Mouse (Mus musculus) forebrain, embryonic 13.5 days (tissue): ENCODE measurements around the gene Epp13. TPM values are rescaled to one million over a fixed set of nuclear protein-coding genes. Genes with fewer than 3 reads are reported as not detected.
"Not testable (repeated sequence)": the region's sequence is repeated elsewhere in the genome, so short reads cannot be mapped to it uniquely, and the experiment has no call there.

Source experiments
- ATAC-seq: fragments of 200-750 bp; cut with Nextera tagmentation; 2 replicates; pipeline ENCODE4 v1.8.0; 2017
- H3K27ac ChIP-seq: fragments of 300-500 bp; sonication (generic); 2 replicates; pipeline ENCODE4 v1.5.1; 2015; ENCODE audit warnings: inconsistent platforms, mild to moderate bottlenecking, moderate library complexity
- H3K27me3 ChIP-seq: fragments of 300-500 bp; sonication (generic); 2 replicates; pipeline ENCODE4 v1.6.1; 2015; ENCODE audit warnings: mild to moderate bottlenecking, inconsistent platforms
- H3K36me3 ChIP-seq: fragments of 300-500 bp; sonication (generic); 2 replicates; pipeline ENCODE4 v1.6.1; 2015; ENCODE audit warnings: mild to moderate bottlenecking, inconsistent platforms; ENCODE audit not compliant: poor library complexity, severe bottlenecking
- H3K4me1 ChIP-seq: fragments of 300-500 bp; sonication (generic); 2 replicates; pipeline ENCODE4 v1.6.1; 2015; ENCODE audit warnings: inconsistent platforms
- H3K4me2 ChIP-seq: fragments of 300-500 bp; sonication (generic); 2 replicates; pipeline ENCODE4 v1.6.1; 2015; ENCODE audit warnings: inconsistent platforms, mild to moderate bottlenecking, moderate library complexity
- H3K4me3 ChIP-seq: fragments of 300-500 bp; sonication (generic); 2 replicates; pipeline ENCODE4 v1.5.1; 2015; ENCODE audit warnings: mild to moderate bottlenecking, inconsistent platforms
- H3K9ac ChIP-seq: fragments of 300-500 bp; sonication (generic); 2 replicates; pipeline ENCODE4 v1.6.1; 2015; ENCODE audit warnings: mild to moderate bottlenecking, inconsistent platforms
- H3K9me3 ChIP-seq: fragments of 300-500 bp; sonication (generic); replicated peaks from 2 replicates; pipeline ENCODE4 v1.6.1; 2016; ENCODE audit warnings: inconsistent platforms
- WGBS: fragments of 180-500 bp; shearing (Covaris S2); methylation state at CpG from one replicate; pipeline ENCODE4 v1.1.7; 2015; 5-methylcytosine and 5-hydroxymethylcytosine counted together
- polyA plus RNA-seq: library from polyadenylated mRNA; unstranded; fragments of >200 nt; fragmentation: Nextera tagmentation; extraction: Ambion mirVana; gene quantifications from 2 replicates; pipeline ENCODE4 v1.2.1, GENCODE M21; 2015

Epp13 gene
- polyA plus RNA-seq, 1 experiment from 2014 or later, result not detected

- no peak for ATAC-seq
- no peak overlapping the region for H3K27ac ChIP-seq
- no peak overlapping the region for H3K9ac ChIP-seq
- no peaks in the 10 kb centered on the region for H3K9me3 ChIP-seq
- no peak overlapping the region for H3K4me2 ChIP-seq
- WGBS, result 36% methylated on average over 16 of the region's 16 CpGs
- H3K27me3 ChIP-seq, result no peaks in the 10 kb centered on the region
- no peaks in the 10 kb centered on the region for H3K36me3 ChIP-seq
- no peak overlapping the region for H3K4me3 ChIP-seq
- H3K4me1 ChIP-seq, result no peaks in the 10 kb centered on the region
Measured at GRCm38 (mm10) chr7:6258232-6259220, 6.0 kb downstream of the Epp13 start.

- not testable (repeated sequence) for H3K4me2 ChIP-seq, H3K4me3 ChIP-seq, H3K27me3 ChIP-seq, H3K27ac ChIP-seq, ATAC-seq, H3K9ac ChIP-seq, H3K9me3 ChIP-seq, H3K4me1 ChIP-seq, H3K36me3 ChIP-seq
- 39% methylated on average over 2 of the region's 2 CpGs for WGBS
Measured at GRCm38 (mm10) chr7:6260004-6260403, 7.5 kb downstream of the Epp13 start.

GRCm38 (mm10) chr7:6262120-6262519 is 9.6 kb downstream of the Epp13 start:
- Histone ChIP-seq H3K9ac (no peak overlapping the region), H3K9me3 (no peaks in the 10 kb centered on the region), H3K4me3 (no peak overlapping the region), H3K4me2 (no peak overlapping the region), H3K36me3 (no peaks in the 10 kb centered on the region), H3K27me3 (no peaks in the 10 kb centered on the region), H3K27ac (no peak overlapping the region), H3K4me1 (no peaks in the 10 kb centered on the region)
- WGBS, result 92% methylated on average over 3 of the region's 3 CpGs
- ATAC-seq, result no peak

- Histone ChIP-seq H3K4me3 (no peak overlapping the region), H3K4me1 (no peaks in the 10 kb centered on the region), H3K4me2 (no peak overlapping the region), H3K9me3 (no peaks in the 10 kb centered on the region), H3K36me3 (no peaks in the 10 kb centered on the region), H3K9ac (no peak overlapping the region), H3K27ac (no peak overlapping the region), H3K27me3 (no peaks in the 10 kb centered on the region)
- no peak for ATAC-seq
- 83% methylated on average over 4 of the region's 4 CpGs for WGBS
Measured at GRCm38 (mm10) chr7:6262984-6263383, 10.5 kb downstream of the Epp13 start.

GRCm38 (mm10) chr7:6265695-6266094 is 13.2 kb downstream of the Epp13 start:
- no peaks in the 10 kb centered on the region for H3K9me3 ChIP-seq
- no peak overlapping the region for H3K27ac ChIP-seq
- H3K27me3 ChIP-seq, result no peaks in the 10 kb centered on the region
- no peaks in the 10 kb centered on the region for H3K4me1 ChIP-seq
- ATAC-seq, result no peak
- no peaks in the 10 kb centered on the region for H3K36me3 ChIP-seq
- no peak overlapping the region for H3K9ac ChIP-seq
- H3K4me2 ChIP-seq, result no peak overlapping the region
- WGBS, result 60% methylated on average over 8 of the region's 8 CpGs
- no peak overlapping the region for H3K4me3 ChIP-seq

GRCm38 (mm10) chr7:6277906-6278305 is 25.4 kb downstream of the Epp13 start:
- Histone ChIP-seq H3K36me3 (no peaks in the 10 kb centered on the region), H3K4me1 (no peaks in the 10 kb centered on the region), H3K4me2 (no peak overlapping the region), H3K9me3 (no peaks in the 10 kb centered on the region), H3K27me3 (no peaks in the 10 kb centered on the region), H3K4me3 (no peak overlapping the region), H3K27ac (no peak overlapping the region), H3K9ac (no peak overlapping the region)
- 54% methylated on average over 3 of the region's 3 CpGs for WGBS
- no peak for ATAC-seq

- Histone ChIP-seq H3K27ac (no peak overlapping the region), H3K36me3 (no peaks in the 10 kb centered on the region), H3K27me3 (no peaks in the 10 kb centered on the region), H3K9me3 (no peaks in the 10 kb centered on the region), H3K4me3 (peak overlapping the region; percentile 53), H3K9ac (no peak overlapping the region), H3K4me2 (peak overlapping the region; percentile 61), H3K4me1 (peaks cover 10% of the 10 kb centered on the region)
- ATAC-seq, result no peak
- WGBS, result 4% methylated on average over 1 of the region's 1 CpGs
Measured at GRCm38 (mm10) chr7:6282749-6283148, 30.2 kb downstream of the Epp13 start.

- under 1% methylated on average over 23 of the region's 23 CpGs for WGBS
- Histone ChIP-seq H3K27ac (peak overlapping the region; percentile 81), H3K9me3 (no peaks in the 10 kb centered on the region), H3K9ac (peak overlapping the region; percentile 62), H3K4me1 (peaks cover 19% of the 10 kb centered on the region), H3K27me3 (no peaks in the 10 kb centered on the region), H3K36me3 (no peaks in the 10 kb centered on the region), H3K4me3 (peak overlapping the region; percentile 53), H3K4me2 (peak overlapping the region; percentile 61)
- peak; percentile 74 for ATAC-seq
Measured at GRCm38 (mm10) chr7:6283451-6284075, 31.1 kb downstream of the Epp13 start.

GRCm38 (mm10) chr7:6284442-6285012 is 32.0 kb downstream of the Epp13 start:
- H3K4me1 ChIP-seq, result peaks cover 23% of the 10 kb centered on the region
- no peak overlapping the region for H3K4me3 ChIP-seq
- no peak overlapping the region for H3K9ac ChIP-seq
- 92% methylated on average over 4 of the region's 4 CpGs for WGBS
- H3K36me3 ChIP-seq, result no peaks in the 10 kb centered on the region
- peak overlapping the region; percentile 61; the same call in 1 of the 2 replicates for H3K4me2 ChIP-seq
- no peak for ATAC-seq
- H3K9me3 ChIP-seq, result no peaks in the 10 kb centered on the region
- no peaks in the 10 kb centered on the region for H3K27me3 ChIP-seq
- no peak overlapping the region for H3K27ac ChIP-seq

- WGBS, result 88% methylated on average over 6 of the region's 6 CpGs
- H3K27me3 ChIP-seq, result no peaks in the 10 kb centered on the region
- H3K4me2 ChIP-seq, result 0 out of 2 replicates have a peak overlapping the region, but pooled peaks have one; percentile 71
- no peak overlapping the region for H3K9ac ChIP-seq
- no peak overlapping the region for H3K27ac ChIP-seq
- H3K36me3 ChIP-seq, result no peaks in the 10 kb centered on the region
- H3K9me3 ChIP-seq, result no peaks in the 10 kb centered on the region
- H3K4me1 ChIP-seq, result peaks cover 23% of the 10 kb centered on the region
- H3K4me3 ChIP-seq, result no peak overlapping the region
- no peak for ATAC-seq
Measured at GRCm38 (mm10) chr7:6285366-6285765, 32.9 kb downstream of the Epp13 start.

- WGBS, result 4% methylated on average over 47 of the region's 50 CpGs
- peaks cover 23% of the 10 kb centered on the region for H3K4me1 ChIP-seq
Measured at GRCm38 (mm10) chr7:6285842-6286705, 33.6 kb downstream of the Epp13 start, which contains the start of gene Zfp667. TSS of gene Zfp667 (plus strand) at chr7:6286579.

More at GRCm38 (mm10) chr7:6285842-6286705, 33.6 kb downstream of the Epp13 start, which contains the start of gene Zfp667:
- ATAC-seq, result peak; percentile 80
- Histone ChIP-seq H3K4me3 (peak within 1 kb of the TSS; percentile 49), H3K9me3 (no peaks in the 10 kb centered on the region), H3K36me3 (no peaks in the 10 kb centered on the region), H3K9ac (peak within 1 kb of the TSS; percentile 69), H3K27ac (peak within 1 kb of the TSS; percentile 72), H3K4me2 (peak within 1 kb of the TSS; percentile 71), H3K27me3 (no peaks in the 10 kb centered on the region)
